Mouse (Mus musculus): ENCODE results near the gene Gse1.

Gene Gse1

DNA sequence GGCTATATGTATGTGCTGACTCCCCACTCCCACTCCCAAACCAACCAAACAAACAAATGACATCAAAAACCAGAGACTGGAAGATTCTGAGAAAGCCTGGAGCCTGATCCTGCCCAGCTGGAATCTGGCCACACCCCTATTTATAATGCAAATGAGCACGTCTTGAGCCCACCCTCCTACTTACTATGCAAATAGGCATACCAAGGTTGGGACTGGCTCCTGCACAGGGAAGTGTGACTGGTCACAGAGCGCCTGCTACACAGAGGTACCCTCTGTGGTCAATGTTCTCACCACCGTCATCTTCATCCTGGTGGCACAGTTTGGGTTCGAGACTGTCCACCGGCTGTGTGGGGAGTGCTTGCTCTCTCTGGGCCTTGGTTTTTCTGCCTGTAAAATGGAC, 146.9 kb downstream of the Gse1 start:
- in situ Hi-C loops (cut with MboI, MseI) = no loop called here

DNA sequence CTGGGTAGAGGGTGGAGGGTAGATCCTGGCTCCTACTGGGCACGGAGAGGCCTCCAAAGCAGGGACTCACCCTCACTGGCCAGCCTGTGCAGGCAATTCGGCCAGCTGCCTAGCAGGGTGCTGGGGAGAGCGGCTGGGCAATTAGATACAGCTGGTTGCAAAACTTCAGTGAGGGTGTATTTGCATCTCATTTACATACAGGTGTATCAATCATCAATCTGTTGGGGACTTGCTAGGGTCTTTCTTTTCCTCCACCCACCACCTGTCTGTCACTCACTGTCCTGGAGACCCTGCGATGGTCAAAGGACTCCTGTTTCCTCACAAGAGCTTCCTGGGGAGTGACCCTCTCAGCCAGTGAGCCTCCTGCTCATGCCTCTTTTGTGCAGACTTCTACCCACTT, 148.0 kb downstream of the Gse1 start:
- in situ Hi-C loops (cut with MboI, MseI) = no loop called here

DNA sequence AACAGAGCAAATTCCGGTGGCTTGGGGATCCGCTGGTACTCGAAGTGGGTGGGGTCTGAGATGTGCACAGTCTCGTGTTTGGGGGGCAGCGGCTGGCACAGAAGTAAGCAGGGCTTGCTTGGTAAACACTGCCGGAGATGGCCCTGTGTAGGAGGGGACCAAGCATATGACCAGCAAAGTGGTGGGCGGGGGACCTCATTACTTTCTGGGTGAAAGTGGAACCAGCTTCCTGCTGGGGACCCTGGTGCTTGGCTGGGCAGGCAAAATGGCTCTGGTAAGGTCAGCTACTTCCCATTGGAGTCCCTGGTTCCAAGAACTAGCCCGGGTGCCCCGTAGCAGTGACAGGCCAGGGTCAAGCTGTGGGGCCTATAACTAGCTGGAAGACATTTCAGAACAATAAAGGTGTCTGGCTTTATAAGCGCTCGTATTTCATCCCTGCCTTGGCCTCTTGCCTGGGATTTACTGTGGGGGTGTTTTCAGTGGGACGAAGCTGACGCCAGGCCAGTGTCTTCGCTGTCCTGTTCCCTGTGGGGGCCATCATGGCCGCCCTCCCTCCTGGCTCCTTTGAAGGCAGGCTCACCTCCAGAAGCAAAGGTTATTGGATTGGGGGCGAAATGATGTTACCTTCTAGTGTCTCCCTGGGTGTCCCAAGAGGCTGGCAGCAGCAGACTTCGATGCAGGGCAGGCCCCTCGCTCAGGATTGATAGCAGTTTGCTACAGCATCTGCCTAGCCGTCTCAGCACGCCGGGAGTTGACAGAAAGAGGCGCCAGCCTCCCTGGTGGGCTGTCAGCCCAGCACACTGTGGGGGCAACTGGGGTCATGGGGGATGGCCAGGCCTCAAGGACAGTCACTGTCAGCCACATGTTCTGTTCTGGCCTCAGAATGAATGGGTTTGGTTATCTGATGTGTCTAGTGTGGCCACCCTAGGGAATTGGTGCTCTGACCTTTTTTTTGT, 148.9 kb downstream of the Gse1 start:
- in situ Hi-C loops (cut with MboI, MseI) = no loop called here

DNA sequence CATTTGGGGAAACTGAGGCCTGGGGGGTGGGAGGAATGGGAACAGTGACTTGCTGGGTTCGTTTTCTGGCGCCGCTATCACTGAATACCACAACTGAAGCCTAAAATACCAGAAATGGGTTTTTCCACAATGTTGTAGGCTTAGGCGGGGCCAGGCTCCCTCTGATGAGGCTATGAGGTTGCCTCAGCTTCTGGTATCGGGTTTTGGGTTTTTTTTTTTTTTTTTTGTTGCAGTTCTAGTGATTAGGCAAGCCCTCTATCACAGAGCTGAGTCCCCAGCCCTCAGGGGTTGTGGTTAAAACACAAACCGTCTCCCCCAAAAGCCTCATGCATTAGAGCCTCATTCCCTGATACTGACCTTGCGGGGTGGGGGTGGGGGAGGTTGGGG, 149.5 kb downstream of the Gse1 start:
- in situ Hi-C loops (cut with MboI, MseI) = no loop called here

DNA sequence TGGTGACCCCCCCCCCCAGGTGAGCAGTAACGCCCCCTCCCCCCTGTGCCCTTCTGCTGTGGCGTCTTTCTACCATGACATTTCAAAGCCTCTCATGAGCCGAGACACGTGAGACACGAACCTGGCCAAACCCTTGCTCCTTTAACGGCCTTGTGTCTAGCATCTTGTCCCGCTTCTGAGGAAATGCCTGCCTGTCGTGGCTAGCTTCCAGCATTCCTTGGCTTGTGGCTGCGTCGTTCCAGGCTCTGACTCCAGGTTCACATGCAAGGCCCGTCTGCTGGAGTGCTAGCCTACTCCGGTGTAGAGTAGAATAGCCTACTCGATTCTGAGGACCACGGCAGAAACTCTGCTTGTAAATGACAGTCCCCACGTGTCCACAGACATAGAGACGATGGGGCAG, 150.1 kb downstream of the Gse1 start:
- in situ Hi-C loops (cut with MboI, MseI) = no loop called here

DNA sequence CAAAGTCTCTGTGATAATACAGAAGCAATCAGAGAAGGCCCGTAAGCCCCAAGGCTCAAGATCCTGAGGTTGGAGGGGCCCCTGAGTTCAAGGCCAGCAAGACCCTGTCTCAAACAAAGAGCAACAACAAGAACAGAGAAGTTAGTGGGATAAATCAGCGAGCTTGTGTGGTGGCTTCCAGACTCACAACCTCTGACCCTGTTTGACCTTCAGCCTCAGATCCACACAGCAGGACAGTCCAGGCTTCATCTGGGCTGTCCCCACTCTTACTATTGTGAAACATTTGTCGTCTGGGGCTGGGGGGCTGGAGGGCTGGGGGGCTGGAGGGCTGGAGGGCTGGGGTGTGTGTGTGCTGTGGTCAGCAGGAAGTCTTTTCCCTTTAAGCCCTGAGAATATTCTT, 150.8 kb downstream of the Gse1 start:
- in situ Hi-C loops (cut with MboI, MseI) = no loop called here

DNA sequence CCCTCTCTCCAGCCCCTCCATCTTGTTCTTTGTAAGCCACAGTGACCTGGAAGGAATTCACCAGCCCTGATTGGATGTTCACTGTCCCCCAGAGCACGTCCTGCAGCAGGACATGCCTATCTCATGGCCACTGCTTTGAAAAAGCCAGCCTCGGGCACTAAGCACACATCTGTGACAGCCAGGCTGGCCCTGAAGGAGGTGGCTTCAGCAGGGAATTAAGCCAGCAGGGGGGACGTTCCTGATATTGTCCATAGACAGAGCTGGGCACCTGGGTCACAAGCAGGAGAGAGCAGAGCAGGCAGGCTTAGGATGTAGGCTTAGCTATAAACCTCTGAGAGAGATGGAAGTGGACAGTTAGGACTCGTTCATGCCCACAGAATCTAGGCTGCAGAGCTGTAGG, 153.6 kb downstream of the Gse1 start:
- in situ Hi-C loops (cut with MboI, MseI) = no loop called here

DNA sequence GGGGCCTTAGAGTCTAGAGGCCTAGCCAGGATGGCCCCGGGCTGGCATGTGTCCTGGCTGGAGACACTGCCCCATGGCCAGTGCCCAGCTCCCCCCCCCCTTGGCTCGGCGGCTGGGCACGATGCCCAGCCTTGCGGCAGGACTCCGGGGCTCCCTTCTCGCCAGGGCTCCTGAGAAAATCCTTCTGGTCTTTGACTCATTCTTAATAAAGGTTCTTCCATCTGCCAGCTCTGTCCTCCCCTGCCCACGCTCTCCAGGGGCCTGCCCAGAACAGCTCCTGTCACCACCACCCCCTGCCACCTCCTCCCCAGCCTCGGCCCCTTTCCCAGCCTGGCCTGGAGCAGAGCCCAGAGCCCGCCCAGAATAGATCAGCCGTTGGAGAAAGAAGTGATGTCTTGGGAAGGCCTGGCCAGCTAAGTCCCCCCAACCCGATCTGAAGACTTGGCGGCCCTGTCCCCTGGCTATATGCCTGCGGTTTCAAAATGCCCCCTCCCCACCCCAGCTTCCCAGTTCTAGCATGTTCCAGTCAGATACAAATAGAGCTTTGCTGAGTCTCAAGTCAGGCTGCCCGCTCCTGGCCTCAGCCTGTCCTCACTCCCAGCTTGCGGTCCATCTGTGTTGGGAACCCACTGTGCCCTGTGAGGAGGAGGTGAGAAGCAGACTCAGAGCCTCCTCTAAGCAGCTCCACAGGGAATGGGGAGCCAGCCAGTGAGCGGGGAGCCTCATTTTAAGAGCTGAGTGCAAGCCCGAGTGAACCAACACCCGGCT, 154.4 kb downstream of the Gse1 start:
- in situ Hi-C loops (cut with MboI, MseI) = no loop called here

DNA sequence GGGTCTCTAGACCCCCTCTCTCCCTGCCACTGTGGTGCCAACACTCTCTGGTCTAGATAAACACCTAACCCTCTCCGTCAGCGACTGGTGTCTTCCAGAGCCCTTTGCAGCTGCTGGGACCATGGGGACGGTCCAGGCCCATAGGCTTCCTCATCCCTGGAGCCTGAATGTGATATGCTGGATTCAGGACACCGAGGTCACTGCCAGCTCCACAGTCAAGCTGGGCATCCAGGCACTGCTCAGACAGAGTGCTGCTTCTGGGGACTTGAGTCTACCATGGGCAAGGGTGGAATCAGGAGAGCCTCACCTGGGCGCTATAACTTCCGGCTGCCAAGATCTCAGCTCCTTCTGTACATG, 154.9 kb downstream of the Gse1 start:
- in situ Hi-C loops (cut with MboI, MseI) = no loop called here

DNA sequence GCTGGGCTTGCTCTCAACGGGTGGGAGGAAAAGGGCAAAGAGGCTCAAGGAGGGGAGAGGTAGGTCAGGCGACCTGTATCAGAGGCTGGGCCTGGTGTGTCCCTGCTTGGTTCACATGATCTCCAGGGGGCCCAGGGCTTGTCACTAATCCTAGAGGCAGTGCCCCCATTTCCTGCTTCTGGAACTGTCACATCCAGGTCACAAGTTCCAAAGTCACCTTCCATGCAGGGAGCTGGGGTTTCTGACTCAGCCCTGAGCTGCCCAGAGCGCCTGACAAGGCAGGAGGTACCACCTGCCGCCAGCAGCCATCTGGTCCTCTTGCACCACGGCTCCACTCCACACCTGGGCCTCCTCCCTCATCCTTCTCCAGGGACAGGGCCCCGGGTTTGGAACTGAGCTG, 155.5 kb downstream of the Gse1 start:
- in situ Hi-C loops (cut with MboI, MseI) = no loop called here

DNA sequence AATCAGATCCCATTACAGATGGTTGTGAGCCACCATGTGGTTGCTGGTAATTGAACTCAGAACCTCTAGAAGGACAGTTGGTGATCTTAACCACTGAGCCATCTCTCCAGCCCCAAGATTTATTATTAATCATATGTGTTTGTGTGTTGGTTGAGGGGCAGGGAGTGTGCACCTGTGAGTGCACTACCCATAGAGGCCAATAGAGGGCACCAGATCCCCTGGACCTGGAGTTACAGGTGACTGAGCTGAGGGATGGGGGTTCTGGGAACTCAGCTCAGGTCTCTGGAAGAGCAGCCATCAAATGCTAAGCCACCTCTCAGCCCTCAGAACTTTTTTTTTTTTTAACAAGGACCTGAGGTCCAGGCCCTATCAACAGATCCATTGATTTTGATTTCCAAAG, 156.5 kb downstream of the Gse1 start:
- in situ Hi-C loops (cut with MboI, MseI) = no loop called here

DNA sequence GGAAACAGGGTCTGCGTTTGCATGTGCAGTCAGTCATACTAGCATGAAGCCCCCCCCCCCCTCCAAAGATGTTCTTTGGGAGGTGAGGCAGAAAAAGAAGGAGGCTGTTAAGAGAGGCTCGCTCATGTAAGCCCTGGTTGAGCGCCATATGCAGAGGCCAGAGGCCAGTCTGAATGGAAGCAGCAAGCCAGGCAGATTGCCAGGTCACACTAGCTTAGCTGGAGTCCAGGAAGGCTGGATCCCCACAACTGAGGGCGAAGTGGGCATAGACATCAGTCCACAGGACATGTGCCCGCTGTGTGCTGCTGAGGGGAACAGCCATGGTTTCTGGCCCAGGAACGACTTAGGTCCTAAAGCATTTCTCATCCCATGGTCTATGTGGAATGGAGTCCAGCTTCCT, 160.0 kb downstream of the Gse1 start:
- in situ Hi-C loops (cut with MboI, MseI) = no loop called here

DNA sequence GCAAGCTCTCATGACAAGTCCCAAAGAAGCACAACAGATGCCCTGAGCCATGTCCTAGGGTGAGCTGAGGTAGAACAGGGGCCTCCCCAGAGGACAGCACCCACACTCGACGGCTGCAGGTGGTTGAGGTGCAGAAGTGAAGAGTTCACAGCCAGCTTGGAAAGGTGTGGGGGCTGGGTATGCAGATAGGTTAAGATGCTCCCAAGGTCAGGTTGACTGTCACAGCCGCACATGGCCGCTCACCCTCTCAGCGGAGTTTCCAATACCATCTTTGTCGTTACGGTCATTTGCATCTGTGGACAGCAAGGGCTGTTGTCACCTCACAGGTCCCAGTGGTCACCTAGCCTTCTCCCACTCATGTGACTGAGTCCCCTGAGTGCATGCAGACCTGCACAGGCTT, 162.3 kb downstream of the Gse1 start:
- in situ Hi-C loops (cut with MboI, MseI) = no loop called here

DNA sequence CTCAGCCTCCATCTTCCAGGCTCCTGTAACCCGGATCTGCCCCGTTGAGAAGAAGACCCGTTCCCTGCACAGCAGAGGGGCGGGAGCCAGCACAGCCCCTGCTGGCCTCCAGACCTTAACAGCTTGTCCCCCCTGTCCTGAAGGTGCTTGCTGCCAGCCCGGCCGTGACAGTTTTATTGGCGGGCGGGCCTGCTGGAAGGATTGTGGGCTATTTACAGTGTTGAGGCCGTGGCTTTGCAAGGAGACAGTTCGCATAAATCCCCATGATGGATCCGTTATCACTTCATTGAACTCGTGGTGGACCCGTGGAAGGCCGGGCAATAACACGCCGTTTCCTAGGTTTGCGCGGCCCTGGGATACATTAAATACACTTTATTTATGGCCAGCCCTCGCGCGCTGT, 163.6 kb downstream of the Gse1 start:
- in situ Hi-C loops (cut with MboI, MseI) = no loop called here

DNA sequence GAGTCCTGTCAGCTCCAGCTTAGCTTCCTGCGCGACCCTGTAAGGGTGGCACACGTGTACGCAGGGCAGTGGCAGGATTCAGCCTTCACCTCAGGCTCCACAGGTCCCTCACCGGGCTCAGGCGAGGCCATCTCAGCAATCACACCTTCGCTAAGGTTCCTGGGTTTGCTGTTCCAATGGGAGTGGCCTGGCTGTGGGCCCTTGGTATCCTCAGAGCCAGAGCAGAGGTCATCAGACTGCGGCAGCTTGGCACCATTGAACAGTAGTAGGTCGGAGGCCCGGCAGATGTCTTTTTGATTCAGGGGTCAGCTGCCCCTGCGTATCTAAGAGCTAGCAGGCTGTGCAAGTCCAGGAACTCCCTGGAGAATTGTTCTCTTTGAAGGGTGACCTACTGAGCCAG, 164.8 kb downstream of the Gse1 start:
- in situ Hi-C loops (cut with MboI, MseI) = no loop called here

DNA sequence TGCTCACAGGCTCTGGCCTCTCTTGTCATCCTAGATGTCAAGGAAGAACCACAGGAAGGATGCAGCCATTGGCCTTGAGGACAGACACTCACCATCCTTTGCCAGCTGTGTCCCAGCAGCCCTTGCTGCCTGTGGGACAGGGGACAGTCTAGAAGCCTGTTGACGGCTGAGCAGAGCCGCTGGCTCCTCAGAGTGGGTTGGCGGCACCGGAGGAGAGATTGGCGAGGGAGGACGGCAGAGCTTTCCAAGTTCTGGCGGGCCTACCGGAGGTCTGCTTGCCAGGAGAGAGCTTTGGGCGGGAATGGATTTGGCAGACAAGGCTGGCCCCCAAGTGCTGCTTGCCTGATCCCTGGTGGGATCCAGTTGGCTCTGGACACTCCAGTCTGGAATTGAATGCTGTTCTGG, 165.6 kb downstream of the Gse1 start:
- in situ Hi-C loops (cut with MboI, MseI) = no loop called here

DNA sequence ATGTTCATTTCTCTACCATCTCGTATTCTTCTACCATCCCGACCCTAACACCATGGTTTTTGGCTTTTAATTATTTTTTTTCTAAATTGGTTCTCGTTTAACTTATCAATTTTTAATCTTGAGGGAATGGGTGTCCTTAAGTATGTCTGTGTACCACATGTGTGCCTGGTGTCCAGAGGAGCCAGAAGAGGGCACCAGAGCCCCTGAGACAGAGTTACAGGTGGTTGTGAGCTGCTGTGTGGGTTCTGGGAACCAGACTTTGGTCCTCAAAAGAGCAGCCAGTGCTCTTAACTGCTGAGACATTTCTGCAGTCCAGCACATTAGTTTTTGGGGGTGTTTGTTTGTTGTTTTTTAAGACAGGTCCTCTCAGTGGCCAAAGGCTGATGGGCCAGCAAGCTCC, 167.6 kb downstream of the Gse1 start:
- in situ Hi-C loops (cut with MboI, MseI) = no loop called here

DNA sequence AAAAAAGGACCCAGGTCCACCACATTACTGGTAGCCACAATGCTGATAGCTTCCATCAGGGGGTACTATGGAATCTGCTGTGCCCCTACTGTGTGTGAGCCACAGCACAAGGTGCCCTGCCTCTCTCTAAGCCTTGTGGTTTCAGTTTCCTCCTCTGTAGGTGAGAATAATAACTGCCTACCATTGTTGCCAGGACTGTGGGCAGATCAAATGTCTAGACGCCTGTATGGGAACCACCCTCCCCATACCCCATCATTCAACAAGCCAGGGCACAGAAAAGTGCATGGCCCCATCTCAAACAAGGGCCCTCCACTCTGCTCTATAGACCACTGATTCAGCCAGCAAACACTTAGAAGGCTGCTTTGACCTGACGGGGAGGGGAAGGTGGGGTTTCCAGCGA, 168.5 kb downstream of the Gse1 start:
- in situ Hi-C loops (cut with MboI, MseI) = no loop called here

DNA sequence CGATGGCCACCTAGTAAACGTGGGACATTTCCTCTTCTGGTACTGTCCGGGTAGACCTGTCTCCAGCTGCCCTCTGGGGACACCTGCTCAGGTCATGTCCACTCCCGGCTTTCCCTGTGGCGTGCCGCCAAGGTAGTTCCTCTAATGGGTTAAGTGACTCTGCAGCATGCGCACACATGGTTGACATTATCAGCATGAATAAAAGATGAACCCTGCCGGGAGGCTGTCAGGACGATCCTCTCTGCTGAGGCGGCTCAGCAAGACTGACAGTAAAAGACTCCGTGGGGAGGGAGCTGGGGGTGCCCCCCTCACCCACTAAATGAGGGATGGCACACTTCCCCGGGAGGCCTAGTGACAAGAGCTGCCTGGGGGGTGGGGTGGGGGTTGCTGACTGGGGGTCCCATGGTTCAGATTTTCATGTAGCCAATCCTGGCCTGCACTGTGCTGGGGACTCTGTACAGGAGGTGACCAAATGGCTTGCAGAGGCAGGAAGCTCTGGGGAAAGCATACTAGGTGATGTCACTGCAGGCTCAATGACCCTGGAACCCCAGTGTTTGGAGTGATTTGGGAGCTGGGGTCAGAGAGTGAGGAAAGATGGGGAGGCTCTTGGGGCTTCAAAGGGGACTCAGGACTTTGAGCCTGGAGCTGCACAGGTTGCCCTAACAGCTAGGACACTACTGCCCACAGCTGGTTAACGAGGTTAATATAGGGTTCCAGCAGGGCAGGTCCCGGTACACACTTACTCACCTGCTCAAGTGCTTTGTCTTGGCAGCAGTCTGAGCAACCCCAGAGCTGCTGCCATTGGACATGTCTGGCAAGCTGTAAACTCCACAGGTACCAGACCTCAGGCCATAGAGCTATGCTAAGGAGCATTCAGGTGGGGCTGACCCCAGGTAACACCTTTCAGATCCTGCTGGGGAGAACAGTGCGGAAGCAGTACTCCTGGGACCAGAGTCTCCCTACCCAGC, 169.5 kb downstream of the Gse1 start:
- in situ Hi-C loops (cut with MboI, MseI) = no loop called here

DNA sequence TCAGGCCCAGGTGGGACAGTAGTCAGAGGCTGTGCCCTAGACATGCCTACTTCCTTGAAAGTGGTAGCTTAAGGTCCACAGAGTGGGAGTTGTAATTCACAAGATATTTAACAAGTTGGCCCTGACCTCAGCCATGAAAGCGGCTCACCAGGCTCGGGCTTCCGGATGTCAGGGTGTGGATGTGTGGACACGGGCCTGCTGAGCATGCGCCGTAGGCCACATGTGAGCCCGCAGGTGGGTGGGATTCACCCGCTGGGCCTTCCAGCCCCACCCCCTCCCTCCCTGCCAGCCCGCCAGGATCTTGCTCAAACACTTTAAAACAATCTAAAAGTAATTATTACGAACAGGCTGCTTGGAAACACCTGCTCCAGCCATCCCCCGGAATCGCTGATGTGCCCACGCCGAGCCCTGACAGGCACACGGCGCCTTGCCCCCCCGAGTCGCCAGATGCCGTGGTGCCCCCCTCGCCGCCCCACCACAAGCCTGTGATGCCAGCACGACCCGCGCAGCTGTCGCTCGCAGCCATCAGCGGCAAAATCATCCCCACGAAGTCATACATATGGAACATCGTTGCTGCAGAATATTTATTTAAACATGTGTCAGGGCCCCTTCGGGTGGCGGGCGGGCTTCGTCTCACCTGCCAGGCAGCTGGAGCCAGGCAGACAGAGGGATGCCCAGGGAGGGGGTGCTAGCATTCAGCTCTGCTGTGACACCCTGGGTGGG, 171.1 kb downstream of the Gse1 start:
- in situ Hi-C loops (cut with MboI, MseI) = no loop called here

DNA sequence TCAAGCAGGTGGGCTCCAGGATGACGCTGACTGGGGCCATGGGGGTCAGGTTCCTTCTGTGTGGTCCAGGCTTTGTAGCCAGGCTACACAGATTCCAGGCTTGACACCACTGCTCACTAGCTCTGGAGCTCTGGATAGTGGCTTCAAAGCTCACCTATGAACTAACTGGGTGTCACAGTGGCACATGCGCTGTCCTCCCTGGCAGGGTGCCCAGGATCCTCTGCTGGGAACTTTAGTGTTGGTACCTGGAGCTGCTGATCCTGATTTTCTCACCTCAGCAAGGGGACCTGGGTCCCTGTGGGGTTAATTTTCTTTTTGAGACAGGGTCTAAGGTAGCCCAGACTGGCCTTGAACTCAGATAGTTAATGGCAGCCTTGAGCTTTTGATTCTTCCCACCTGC, 173.0 kb downstream of the Gse1 start:
- in situ Hi-C loops (cut with MboI, MseI) = no loop called here
